Mouse (Mus musculus): ENCODE data around the gene Wdr82.

DNA sequence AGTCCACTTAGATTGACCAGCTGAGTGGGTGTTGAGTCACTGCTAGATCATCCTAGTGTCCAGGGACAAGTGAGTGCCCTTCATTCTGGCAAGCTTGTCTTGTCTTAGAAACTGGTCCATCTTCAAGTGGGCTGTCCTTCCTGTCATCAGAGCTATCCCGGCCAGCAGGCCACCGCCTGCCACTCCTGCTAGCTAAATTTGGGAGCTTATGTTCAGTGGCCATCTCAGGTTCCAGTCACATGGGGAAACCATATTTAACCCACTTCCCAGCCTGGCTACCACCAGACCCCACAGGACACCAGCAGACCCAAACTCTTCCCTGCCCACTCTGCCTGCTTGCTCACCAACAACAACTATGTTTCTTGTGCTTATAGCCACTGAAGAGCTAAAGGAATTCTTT, 35.8 kb downstream of the Wdr82 start:
- TF ChIP-seq CTCF (IDR thresholded peaks at IDR 0.05; ENCODE audit: borderline replicate concordance, extremely low read depth, insufficient read depth, insufficient read length) (no peak), POLR2A (IDR thresholded peaks at IDR 0.05; ENCODE audit: borderline replicate concordance, extremely low read depth, insufficient read depth, insufficient read length, poor library complexity, severe bottlenecking) (no peak)

Data from brain, embryonic 14.5 days (tissue).